Mouse (Mus musculus) forebrain, embryonic 15.5 days (tissue): ENCODE measurements around the gene Zrsr2. TPM values are rescaled to one million over a fixed set of nuclear protein-coding genes. Genes with fewer than 3 reads are reported as not detected.

Experiments used
- ATAC-seq: fragments of 200-750 bp; cut with Nextera tagmentation; replicated peaks from 2 replicates; pipeline ENCODE4 v1.8.0; 2017; ENCODE audit warnings: mild to moderate bottlenecking, moderate TSS enrichment, moderate library complexity
- H3K27ac ChIP-seq: fragments of 300-500 bp; sonication (generic); replicated peaks from 2 replicates; pipeline ENCODE4 v1.5.1; 2015; ENCODE audit warnings: mild to moderate bottlenecking, inconsistent platforms
- H3K27me3 ChIP-seq: fragments of 300-500 bp; sonication (generic); 2 replicates; pipeline ENCODE4 v1.6.1; 2015; ENCODE audit warnings: inconsistent platforms
- H3K36me3 ChIP-seq: fragments of 300-500 bp; sonication (generic); 2 replicates; pipeline ENCODE4 v1.6.1; 2015; ENCODE audit warnings: mild to moderate bottlenecking, inconsistent platforms
- H3K4me1 ChIP-seq: fragments of 300-500 bp; sonication (generic); 2 replicates; pipeline ENCODE4 v1.6.1; 2015; ENCODE audit warnings: inconsistent platforms
- H3K4me2 ChIP-seq: fragments of 300-500 bp; sonication (generic); replicated peaks from 2 replicates; pipeline ENCODE4 v1.6.1; 2015; ENCODE audit warnings: mild to moderate bottlenecking, inconsistent platforms
- H3K4me3 ChIP-seq: fragments of 300-500 bp; sonication (generic); 2 replicates; pipeline ENCODE4 v1.5.1; 2015; ENCODE audit warnings: mild to moderate bottlenecking, inconsistent platforms
- H3K9ac ChIP-seq: fragments of 300-500 bp; sonication (generic); replicated peaks from 2 replicates; pipeline ENCODE4 v1.6.1; 2015; ENCODE audit warnings: mild to moderate bottlenecking, inconsistent platforms
- H3K9me3 ChIP-seq: fragments of 300-500 bp; sonication (generic); 2 replicates; pipeline ENCODE4 v1.6.1; 2016; ENCODE audit warnings: inconsistent platforms
- WGBS: fragments of 180-500 bp; shearing (Covaris S2); methylation state at CpG from one replicate; pipeline ENCODE4 v1.1.7; 2015; ENCODE audit warnings: mixed read lengths; 5-methylcytosine and 5-hydroxymethylcytosine counted together
- polyA plus RNA-seq: library from polyadenylated mRNA; unstranded; fragments of >200 nt; fragmentation: Nextera tagmentation; extraction: Ambion mirVana; gene quantifications from 2 replicates; pipeline ENCODE4 v1.2.1, GENCODE M21; 2015

Zrsr2 gene
- 55.8 and 57.2 TPM in 2 replicates for polyA plus RNA-seq

- H3K4me2 ChIP-seq = peak within 1 kb of the TSS; percentile 51
- peaks cover 16% of the 10 kb centered on the region for H3K36me3 ChIP-seq
- H3K4me1 ChIP-seq = peaks cover 5% of the 10 kb centered on the region
- H3K4me3 ChIP-seq = peak within 1 kb of the TSS; percentile 74
- WGBS = 20% methylated on average over 29 of the region's 29 CpGs
- H3K9me3 ChIP-seq = no peaks in the 10 kb centered on the region
- no peaks in the 10 kb centered on the region for H3K27me3 ChIP-seq
- H3K9ac ChIP-seq = peak within 1 kb of the TSS; percentile 82
- peak; percentile 98 for ATAC-seq
- H3K27ac ChIP-seq = peak within 1 kb of the TSS; percentile 96
Measured at GRCm38 (mm10) chrX:163958467-163958875, at the start of gene Zrsr2. TSS of gene Zrsr2 (minus strand) at chrX:163958661.

GRCm38 (mm10) chrX:164004809-164005208 lies 46.3 kb upstream of the Zrsr2 start:
- 0 out of 2 replicates have a peak, but pooled peaks have one; percentile 64 for ATAC-seq
- WGBS = 42% methylated on average over 2 of the region's 2 CpGs
- Histone ChIP-seq H3K27me3 (no peaks in the 10 kb centered on the region), H3K4me2 (no peak overlapping the region), H3K4me3 (no peak overlapping the region), H3K9me3 (no peaks in the 10 kb centered on the region), H3K9ac (no peak overlapping the region), H3K27ac (no peak overlapping the region), H3K4me1 (no peaks in the 10 kb centered on the region), H3K36me3 (no peaks in the 10 kb centered on the region)

- H3K4me1 ChIP-seq = no peaks in the 10 kb centered on the region
- ATAC-seq = no peak
- H3K27ac ChIP-seq = no peak overlapping the region
- no peaks in the 10 kb centered on the region for H3K36me3 ChIP-seq
- no peaks in the 10 kb centered on the region for H3K9me3 ChIP-seq
- H3K4me3 ChIP-seq = no peak overlapping the region
- H3K9ac ChIP-seq = no peak overlapping the region
- 79% methylated on average over 1 of the region's 1 CpGs for WGBS
- no peaks in the 10 kb centered on the region for H3K27me3 ChIP-seq
- no peak overlapping the region for H3K4me2 ChIP-seq
Measured at GRCm38 (mm10) chrX:163999848-164000247, 41.4 kb upstream of the Zrsr2 start.

- no peak for ATAC-seq
- no peak overlapping the region for H3K4me3 ChIP-seq
- no peaks in the 10 kb centered on the region for H3K9me3 ChIP-seq
- 88% methylated on average over 3 of the region's 3 CpGs for WGBS
- no peak overlapping the region for H3K9ac ChIP-seq
- H3K27me3 ChIP-seq = no peaks in the 10 kb centered on the region
- H3K36me3 ChIP-seq = no peaks in the 10 kb centered on the region
- no peaks in the 10 kb centered on the region for H3K4me1 ChIP-seq
- no peak overlapping the region for H3K27ac ChIP-seq
- no peak overlapping the region for H3K4me2 ChIP-seq
Measured at GRCm38 (mm10) chrX:163996754-163997153, 38.3 kb upstream of the Zrsr2 start.

GRCm38 (mm10) chrX:163987718-163988374 lies 29.4 kb upstream of the Zrsr2 start:
- Histone ChIP-seq H3K4me2 (no peak overlapping the region), H3K27ac (no peak overlapping the region), H3K4me3 (no peak overlapping the region), H3K36me3 (no peaks in the 10 kb centered on the region), H3K9ac (no peak overlapping the region), H3K27me3 (no peaks in the 10 kb centered on the region), H3K9me3 (no peaks in the 10 kb centered on the region), H3K4me1 (no peaks in the 10 kb centered on the region)
- ATAC-seq = peak; percentile 68
- 25% methylated on average over 3 of the region's 3 CpGs for whole genome bisulfite sequencing

GRCm38 (mm10) chrX:163982129-163982528 lies 23.7 kb upstream of the Zrsr2 start:
- H3K27me3 ChIP-seq = no peaks in the 10 kb centered on the region
- H3K4me2 ChIP-seq = no peak overlapping the region
- no peak overlapping the region for H3K4me3 ChIP-seq
- no peaks in the 10 kb centered on the region for H3K9me3 ChIP-seq
- no peaks in the 10 kb centered on the region for H3K4me1 ChIP-seq
- no peak overlapping the region for H3K9ac ChIP-seq
- no peak overlapping the region for H3K27ac ChIP-seq
- no peak for ATAC-seq
- WGBS = 75% methylated on average over 6 of the region's 6 CpGs
- H3K36me3 ChIP-seq = no peaks in the 10 kb centered on the region

- Histone ChIP-seq H3K9me3 (no peaks in the 10 kb centered on the region), H3K27me3 (no peaks in the 10 kb centered on the region), H3K4me2 (no peak overlapping the region), H3K27ac (no peak overlapping the region), H3K4me1 (no peaks in the 10 kb centered on the region), H3K36me3 (no peaks in the 10 kb centered on the region), H3K9ac (no peak overlapping the region), H3K4me3 (no peak overlapping the region)
- 47% methylated on average over 4 of the region's 4 CpGs for WGBS
- no peak for ATAC-seq
Measured at GRCm38 (mm10) chrX:163981500-163981899, 23.0 kb upstream of the Zrsr2 start.

GRCm38 (mm10) chrX:163981092-163981491 lies 22.6 kb upstream of the Zrsr2 start:
- Histone ChIP-seq H3K4me1 (no peaks in the 10 kb centered on the region), H3K9me3 (no peaks in the 10 kb centered on the region), H3K36me3 (no peaks in the 10 kb centered on the region), H3K27me3 (no peaks in the 10 kb centered on the region), H3K27ac (no peak overlapping the region), H3K4me3 (no peak overlapping the region), H3K9ac (no peak overlapping the region), H3K4me2 (no peak overlapping the region)
- no peak for ATAC-seq
- 100% methylated on average over 1 of the region's 1 CpGs for WGBS

GRCm38 (mm10) chrX:163957803-163958466 lies 526 bp downstream of the Zrsr2 start:
- H3K4me1 ChIP-seq = peaks cover 5% of the 10 kb centered on the region
- H3K27ac ChIP-seq = peak overlapping the region; percentile 96
- 25% methylated on average over 51 of the region's 67 CpGs for WGBS
- peaks cover 21% of the 10 kb centered on the region for H3K36me3 ChIP-seq
- no peaks in the 10 kb centered on the region for H3K27me3 ChIP-seq
- peak overlapping the region; percentile 51 for H3K4me2 ChIP-seq
- ATAC-seq = peak; percentile 95
- H3K9ac ChIP-seq = peak overlapping the region; percentile 82
- peak overlapping the region; percentile 74 for H3K4me3 ChIP-seq
- H3K9me3 ChIP-seq = no peaks in the 10 kb centered on the region

GRCm38 (mm10) chrX:163957381-163957780 lies 1.1 kb downstream of the Zrsr2 start:
- peak overlapping the region; percentile 74 for H3K4me3 ChIP-seq
- peaks cover 5% of the 10 kb centered on the region for H3K4me1 ChIP-seq
- H3K36me3 ChIP-seq = peaks cover 22% of the 10 kb centered on the region
- WGBS = 38% methylated on average over 12 of the region's 12 CpGs
- peak overlapping the region; percentile 96 for H3K27ac ChIP-seq
- peak; percentile 17 for ATAC-seq
- peak overlapping the region; percentile 82 for H3K9ac ChIP-seq
- H3K9me3 ChIP-seq = no peaks in the 10 kb centered on the region
- no peaks in the 10 kb centered on the region for H3K27me3 ChIP-seq
- peak overlapping the region; percentile 51 for H3K4me2 ChIP-seq

GRCm38 (mm10) chrX:163951618-163952017 lies 6.8 kb downstream of the Zrsr2 start:
- no peak overlapping the region for H3K4me3 ChIP-seq
- no peaks in the 10 kb centered on the region for H3K27me3 ChIP-seq
- ATAC-seq = no peak
- no peak overlapping the region for H3K4me2 ChIP-seq
- H3K27ac ChIP-seq = no peak overlapping the region
- H3K4me1 ChIP-seq = no peaks in the 10 kb centered on the region
- H3K9ac ChIP-seq = no peak overlapping the region
- WGBS = 80% methylated on average over 1 of the region's 1 CpGs
- no peaks in the 10 kb centered on the region for H3K9me3 ChIP-seq
- H3K36me3 ChIP-seq = peaks cover 31% of the 10 kb centered on the region

- Histone ChIP-seq H3K27me3 (no peaks in the 10 kb centered on the region), H3K4me1 (no peaks in the 10 kb centered on the region), H3K9ac (no peak overlapping the region), H3K4me2 (no peak overlapping the region), H3K9me3 (no peaks in the 10 kb centered on the region), H3K36me3 (peaks cover 10% of the 10 kb centered on the region), H3K4me3 (no peak overlapping the region), H3K27ac (no peak overlapping the region)
- ATAC-seq = no peak
- WGBS = 77% methylated on average over 3 of the region's 3 CpGs
Measured at GRCm38 (mm10) chrX:163944381-163944780, 14.1 kb downstream of the Zrsr2 start.
